Mouse (Mus musculus) spleen, postnatal 36 days (tissue): ENCODE measurements around the gene Ptgr2.
"Not testable (repeated sequence)": the region's sequence is repeated elsewhere in the genome, so short reads cannot be mapped to it uniquely, and the experiment has no call there.

Experiments used
- DNase-seq, 2 experiments: peaks; one replicate each; pipeline ENCODE4 v3.0.0; 2022; ENCODE audit warnings: low spot score in 2 of 2, mixed read lengths in 1 of 2

The Ptgr2 gene

DNA sequence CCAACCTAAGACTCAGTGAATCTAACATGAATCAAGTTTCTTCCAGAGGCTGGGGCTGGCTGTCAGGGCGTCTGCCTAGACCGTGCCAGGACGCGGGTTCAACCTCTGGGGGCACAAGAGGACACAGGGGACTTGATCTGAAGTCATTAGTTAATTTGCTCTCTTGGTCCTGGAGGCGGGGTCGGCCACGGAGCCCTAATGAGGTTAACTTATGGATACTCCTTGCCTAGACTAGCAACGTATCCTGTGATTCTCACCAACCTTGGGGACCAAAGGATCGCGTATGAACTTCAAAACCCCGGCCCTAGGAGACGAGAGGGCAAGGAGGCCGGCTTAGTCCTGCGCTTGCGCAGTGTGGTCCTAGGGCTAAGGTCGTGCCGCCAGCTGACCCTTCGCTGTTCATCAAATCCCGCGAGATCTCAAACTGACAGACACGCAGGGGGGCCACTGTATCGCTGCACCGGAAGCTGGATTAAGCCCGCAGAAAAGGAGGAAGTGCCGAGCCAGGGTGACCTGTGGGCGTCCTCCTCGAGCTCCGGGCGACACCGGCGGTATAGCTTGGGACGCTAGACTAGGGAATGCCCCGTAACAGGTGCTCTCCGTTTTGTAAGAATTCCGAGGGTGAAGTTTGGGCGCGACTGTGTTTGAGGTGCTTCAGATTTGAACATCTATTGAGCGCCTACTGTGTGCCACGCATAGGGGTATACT lies at the start of gene Ptgr2:
Ptgr2 (plus strand) TSS at position 348 of the 708 bp plus-strand sequence.
- peak; percentile 96 for DNase-seq

GRCm38 (mm10) chr12:84235577-84235976 lies 49.5 kb upstream of the Ptgr2 start:
- DNase-seq: no peak

DNA sequence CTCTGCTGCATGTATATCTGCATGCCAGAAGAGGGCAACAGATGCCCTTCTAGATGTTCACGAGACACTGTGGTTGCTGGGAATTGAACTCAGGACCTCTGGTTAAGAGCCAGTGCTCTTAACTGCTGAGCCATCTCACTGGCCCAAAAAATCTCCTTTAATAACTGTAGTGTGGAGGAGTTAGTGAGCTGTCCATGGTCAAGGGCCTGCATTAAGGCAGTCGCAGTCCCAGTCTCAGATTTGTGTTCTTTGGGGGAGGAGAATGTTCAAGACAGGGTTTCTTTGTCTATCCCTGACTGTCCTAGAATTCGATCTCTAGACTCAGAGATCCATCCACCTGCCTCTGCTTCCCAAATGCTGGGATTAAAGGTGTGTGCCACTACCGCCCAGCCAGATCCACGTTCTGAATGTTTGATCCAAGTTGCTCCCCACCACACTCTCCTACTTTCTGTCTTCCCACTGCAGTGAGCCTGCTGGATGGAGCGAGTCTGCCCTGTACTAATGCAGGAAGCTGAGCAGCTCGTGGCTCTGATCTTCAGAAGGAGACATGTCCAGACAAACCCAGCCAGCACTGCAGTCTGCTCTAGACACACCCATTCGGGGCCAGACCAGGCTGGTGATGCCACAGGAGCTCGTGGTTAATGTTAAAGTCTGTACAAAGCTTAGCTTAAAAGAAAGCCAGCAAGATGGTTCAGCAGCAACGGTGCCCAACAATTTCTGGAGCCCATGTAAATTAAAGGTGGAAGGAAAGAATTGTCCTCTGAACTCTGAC lies 48.9 kb upstream of the Ptgr2 start:
- DNase-seq: no peak

GRCm38 (mm10) chr12:84237036-84237435 lies 48.0 kb upstream of the Ptgr2 start:
- DNase-seq: not testable (repeated sequence)

GRCm38 (mm10) chr12:84243076-84243770 lies 41.8 kb upstream of the Ptgr2 start:
- peak; percentile 87 for DNase-seq

GRCm38 (mm10) chr12:84245683-84246082 lies 39.3 kb upstream of the Ptgr2 start:
- peak; percentile 77 for DNase-seq

DNA sequence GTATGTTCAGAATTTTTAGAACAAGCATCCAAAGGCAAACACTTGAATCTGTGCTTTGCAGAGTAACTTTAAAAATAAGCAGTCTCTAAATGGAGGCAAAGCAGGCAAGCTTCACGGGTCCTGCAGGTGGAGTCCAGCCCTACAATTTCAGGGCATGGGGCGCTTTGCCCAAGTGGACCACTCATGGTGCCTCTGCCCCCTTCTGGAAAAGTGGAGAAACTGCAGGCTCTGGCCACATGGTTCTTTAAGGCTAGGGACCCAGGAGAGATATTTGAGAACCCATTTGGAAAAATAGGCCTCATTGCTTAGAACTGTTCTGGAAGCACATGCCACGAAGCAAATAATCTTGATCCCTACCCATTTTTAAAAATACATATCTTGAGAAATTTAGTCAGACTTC lies 35.8 kb upstream of the Ptgr2 start:
- DNase-seq: peak; percentile 68 to 73

GRCm38 (mm10) chr12:84252811-84253210 lies 32.2 kb upstream of the Ptgr2 start:
- DNase-seq: peak; percentile 61 to 63

DNA sequence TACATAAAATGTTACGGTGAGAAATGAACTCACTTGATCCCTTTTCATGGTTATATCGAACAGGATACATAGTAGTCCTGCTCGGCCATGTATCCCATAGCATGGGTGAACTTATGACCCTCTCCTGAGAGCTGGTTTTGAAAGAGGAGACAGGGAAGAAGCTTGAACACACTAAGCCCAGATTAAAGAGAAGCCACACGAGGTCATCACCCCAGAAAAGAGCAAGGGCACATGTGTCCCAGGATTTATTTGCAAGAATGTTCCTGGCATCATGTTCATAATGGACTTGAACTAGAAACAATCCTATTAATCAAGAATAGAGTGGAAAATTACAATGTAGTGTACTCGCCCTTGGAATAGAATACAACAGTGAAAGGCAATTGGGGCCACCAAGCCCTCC lies 30.1 kb upstream of the Ptgr2 start:
- no peak for DNase-seq

- DNase-seq: no peak
These were observed 24.7 kb upstream of the Ptgr2 start for GRCm38 (mm10) chr12:84260363-84260762.

DNA sequence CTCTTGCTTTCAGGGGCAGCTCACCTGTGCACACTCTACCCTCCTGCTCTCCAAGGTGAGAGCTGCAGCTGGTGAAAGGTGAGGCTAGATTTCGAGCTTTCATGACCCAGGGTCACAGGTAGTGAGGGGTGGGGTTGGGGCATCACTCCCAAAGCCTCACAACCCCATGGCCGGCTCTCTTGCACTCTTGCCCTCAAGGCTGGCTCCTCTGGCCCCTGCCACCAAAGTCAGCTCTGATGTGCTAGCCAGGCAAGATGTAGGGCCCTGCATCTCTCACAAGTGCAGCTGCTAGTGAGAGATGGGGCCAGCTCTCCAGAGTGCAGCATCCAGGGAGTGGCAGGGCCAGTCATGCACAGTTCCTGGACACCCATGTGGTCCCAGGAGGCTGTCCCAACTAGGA lies 17.8 kb upstream of the Ptgr2 start:
- no peak for DNase-seq

DNA sequence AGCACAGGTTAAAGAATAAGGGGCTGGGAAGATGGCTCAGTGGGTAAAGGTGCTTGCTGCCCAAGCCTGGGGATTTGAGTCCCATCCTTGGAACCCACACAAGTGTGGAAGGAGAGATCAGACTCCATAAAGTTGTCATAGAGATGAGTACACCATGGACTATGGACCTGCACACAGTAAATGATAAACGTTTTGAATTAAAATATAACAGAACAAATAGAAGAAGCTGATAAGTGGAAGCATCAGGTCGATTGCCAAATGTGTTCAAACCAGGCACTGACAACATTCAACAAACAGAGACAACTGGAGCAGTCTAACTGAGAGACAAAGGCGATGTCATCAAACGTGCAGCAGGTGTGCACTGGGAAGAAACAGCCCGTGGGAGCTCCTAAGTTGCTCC lies 11.7 kb upstream of the Ptgr2 start:
- DNase-seq: no peak

DNA sequence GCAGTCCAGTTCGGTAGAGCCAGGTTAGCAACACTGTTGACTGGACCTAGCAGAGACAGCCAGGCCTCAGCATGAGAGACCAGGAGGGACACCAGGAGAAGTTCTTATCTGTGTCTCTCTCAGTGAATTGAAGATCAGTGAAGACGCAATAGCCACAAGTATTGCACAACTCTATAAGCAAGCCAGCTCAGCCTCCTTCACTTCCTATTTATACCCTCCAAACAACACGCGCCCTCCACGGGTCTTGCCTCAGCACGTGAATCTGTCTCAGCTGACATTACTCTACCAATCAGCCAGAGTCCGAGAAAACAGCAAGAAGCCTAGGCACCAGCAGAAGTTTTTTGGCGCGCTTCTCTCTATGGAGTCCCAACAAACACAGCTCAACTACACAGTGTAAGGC lies 9.7 kb upstream of the Ptgr2 start:
- DNase-seq: peak in 1 of 2 experiments; percentile 20

- no peak for DNase-seq
These were observed 8.7 kb upstream of the Ptgr2 start for GRCm38 (mm10) chr12:84276288-84276687.

GRCm38 (mm10) chr12:84276799-84277198 lies 8.2 kb upstream of the Ptgr2 start:
- DNase-seq: no peak

- DNase-seq: no peak
These were observed 7.2 kb upstream of the Ptgr2 start for GRCm38 (mm10) chr12:84277832-84278231.

DNA sequence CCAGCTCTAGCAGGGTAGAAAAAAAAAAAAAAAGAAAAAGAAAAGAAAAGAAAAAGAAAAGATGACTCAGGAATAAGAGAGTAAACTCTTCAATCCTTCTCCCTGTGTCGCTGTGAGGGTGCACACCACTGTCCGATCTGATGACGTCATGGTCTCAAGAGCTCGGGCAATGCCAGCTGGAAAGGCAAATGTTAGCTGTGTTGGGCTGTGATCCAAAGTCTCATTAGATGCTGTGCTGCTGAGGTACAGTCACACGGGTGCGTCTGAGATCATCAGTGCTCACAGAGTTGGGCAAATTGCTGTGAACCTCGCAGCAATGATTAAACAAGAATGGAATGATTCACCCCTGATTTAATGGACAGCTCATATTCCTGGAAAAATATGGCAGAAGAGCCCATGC lies 6.1 kb upstream of the Ptgr2 start:
- no peak for DNase-seq

- no peak for DNase-seq
These were observed 641 bp upstream of the Ptgr2 start for GRCm38 (mm10) chr12:84284391-84284790.

DNA sequence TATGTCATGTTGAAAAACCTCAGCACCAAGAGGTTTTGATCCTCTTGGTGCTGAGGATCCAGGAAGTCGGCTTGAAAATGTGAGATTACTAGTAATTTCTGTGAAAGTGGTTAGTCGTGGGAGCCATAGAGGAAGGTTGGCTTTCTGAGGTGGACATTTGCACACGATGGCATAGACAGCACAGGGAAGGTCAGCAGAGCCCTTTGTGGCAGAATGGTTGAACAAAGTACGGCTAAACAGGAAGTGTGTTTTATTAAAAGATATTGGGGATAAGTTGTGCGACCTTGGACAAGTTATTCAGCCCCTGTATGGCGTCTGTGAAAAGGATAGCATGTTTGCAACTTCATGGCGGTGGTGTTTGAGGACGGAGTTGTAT lies 549 bp downstream of the Ptgr2 start:
- DNase-seq: no peak

GRCm38 (mm10) chr12:84288461-84288860 lies 3.4 kb downstream of the Ptgr2 start:
- DNase-seq: peak; percentile 52 to 60

- DNase-seq: no peak
These were observed 12.8 kb downstream of the Ptgr2 start for GRCm38 (mm10) chr12:84297851-84298250.

DNA sequence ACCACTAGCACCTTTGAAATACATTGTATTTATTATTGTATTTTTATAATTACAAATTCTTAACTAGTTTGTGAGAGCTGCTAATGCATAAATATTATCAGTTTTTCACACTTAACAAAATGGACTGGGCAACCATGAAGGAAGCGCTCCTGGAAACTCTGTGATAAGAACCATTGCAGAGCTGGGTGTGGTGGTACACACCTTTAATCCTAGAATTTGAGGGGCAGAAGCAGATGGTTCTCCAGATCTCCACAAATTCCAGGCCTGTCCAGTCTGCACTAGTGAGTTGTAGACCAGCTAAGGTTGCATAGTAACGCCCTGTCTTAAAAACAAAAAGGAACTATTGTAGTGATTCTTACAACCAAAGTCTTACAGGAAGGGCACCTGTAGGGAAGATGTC lies 14.2 kb downstream of the Ptgr2 start:
- DNase-seq: peak in 1 of 2 experiments; percentile 22

- DNase-seq: no peak
These were observed 19.1 kb downstream of the Ptgr2 start for GRCm38 (mm10) chr12:84304101-84304500.
